Mouse (Mus musculus) embryonic facial prominence, embryonic 10.5 days (tissue): ENCODE results near the gene Gm38392. TPM values are rescaled to one million over a fixed set of nuclear protein-coding genes. Genes with fewer than 3 reads are reported as not detected.
A peak's percentile ranks its signal among the peaks of the same experiment; 100 is the strongest.
"Not testable (repeated sequence)": the region's sequence is repeated elsewhere in the genome, so short reads cannot be mapped to it uniquely, and the experiment has no call there.

ENCODE experiments used
- DNase-seq: peaks from one replicate; pipeline ENCODE4 v3.0.0-alpha.2; 2017; ENCODE audit warnings: low spot score
- H3K27ac ChIP-seq: fragments of 300-500 bp; sonication (generic); replicated peaks from 2 replicates; pipeline ENCODE4 v1.5.1; 2016; ENCODE audit warnings: mild to moderate bottlenecking
- H3K27me3 ChIP-seq: fragments of 300-500 bp; sonication (generic); replicated peaks from 2 replicates; pipeline ENCODE4 v1.6.1; 2016; ENCODE audit warnings: low read depth, mild to moderate bottlenecking; ENCODE audit not compliant: poor library complexity, severe bottlenecking
- H3K36me3 ChIP-seq: fragments of 300-500 bp; sonication (generic); replicated peaks from 2 replicates; pipeline ENCODE4 v1.6.1; 2016; ENCODE audit warnings: mild to moderate bottlenecking, moderate library complexity
- H3K4me1 ChIP-seq: fragments of 300-500 bp; sonication (generic); 2 replicates; pipeline ENCODE4 v1.6.1; 2016
- H3K4me3 ChIP-seq: fragments of 300-500 bp; sonication (generic); 2 replicates; pipeline ENCODE4 v1.5.1; 2016; ENCODE audit warnings: mild to moderate bottlenecking, moderate library complexity
- H3K9me3 ChIP-seq: fragments of 300-500 bp; sonication (generic); 2 replicates; pipeline ENCODE4 v1.6.1; 2016; ENCODE audit warnings: mild to moderate bottlenecking
- WGBS: fragments of 180-500 bp; shearing (Covaris S2); methylation state at CpG from one replicate; pipeline ENCODE4 v1.1.7; 2016; 5-methylcytosine and 5-hydroxymethylcytosine counted together
- polyA plus RNA-seq: library from polyadenylated mRNA; unstranded; fragments of >200 nt; fragmentation: Nextera tagmentation; extraction: Ambion mirVana; gene quantifications from 2 replicates; pipeline ENCODE4 v1.2.1, GENCODE M21; 2016

The Gm38392 gene
- polyA plus RNA-seq, 1 experiment from 2014 or later: not detected

- peak overlapping the region; percentile 86 for H3K4me3 ChIP-seq
- WGBS: 1% methylated on average over 12 of the region's 12 CpGs
- no peaks in the 10 kb centered on the region for H3K9me3 ChIP-seq
- peak overlapping the region; percentile 94 for H3K27ac ChIP-seq
- H3K27me3 ChIP-seq: no peaks in the 10 kb centered on the region
- peaks cover 26% of the 10 kb centered on the region for H3K36me3 ChIP-seq
- DNase-seq: no peak
- H3K4me1 ChIP-seq: peaks cover 20% of the 10 kb centered on the region
Measured at GRCm38 (mm10) chr3:88296110-88296560, 9.1 kb upstream of the Gm38392 start.

- peaks cover 17% of the 10 kb centered on the region for H3K36me3 ChIP-seq
- H3K27ac ChIP-seq: peak overlapping the region; percentile 94
- WGBS: 78% methylated on average over 1 of the region's 1 CpGs
- H3K9me3 ChIP-seq, H3K27me3 ChIP-seq, DNase-seq: not testable (repeated sequence)
- peak overlapping the region; percentile 86 for H3K4me3 ChIP-seq
- peaks cover 20% of the 10 kb centered on the region for H3K4me1 ChIP-seq
Measured at GRCm38 (mm10) chr3:88295272-88295671, 8.3 kb upstream of the Gm38392 start.

- Histone ChIP-seq H3K36me3 (no peaks in the 10 kb centered on the region), H3K4me1 (peaks cover 8% of the 10 kb centered on the region), H3K27ac (no peak overlapping the region), H3K4me3 (no peak overlapping the region), H3K9me3 (no peaks in the 10 kb centered on the region), H3K27me3 (no peaks in the 10 kb centered on the region)
- peak; percentile 18 for DNase-seq
- WGBS: 60% methylated on average over 4 of the region's 4 CpGs
Measured at GRCm38 (mm10) chr3:88291970-88292369, 5.0 kb upstream of the Gm38392 start.

GRCm38 (mm10) chr3:88288133-88288713, 1.2 kb upstream of the Gm38392 start:
- peaks cover 10% of the 10 kb centered on the region for H3K36me3 ChIP-seq
- not testable (repeated sequence) for H3K4me1 ChIP-seq, H3K27me3 ChIP-seq, H3K9me3 ChIP-seq, H3K4me3 ChIP-seq, DNase-seq, H3K27ac ChIP-seq
- WGBS: 85% methylated on average over 10 of the region's 10 CpGs

- not testable (repeated sequence) for H3K9me3 ChIP-seq, H3K4me1 ChIP-seq, H3K4me3 ChIP-seq, H3K27ac ChIP-seq, H3K27me3 ChIP-seq, DNase-seq
- 90% methylated on average over 2 of the region's 2 CpGs for WGBS
- peaks cover 10% of the 10 kb centered on the region for H3K36me3 ChIP-seq
Measured at GRCm38 (mm10) chr3:88285565-88285895, 1.5 kb downstream of the Gm38392 start.

- not testable (repeated sequence) for H3K9me3 ChIP-seq, H3K27ac ChIP-seq, H3K4me1 ChIP-seq, H3K4me3 ChIP-seq, H3K27me3 ChIP-seq, DNase-seq
- WGBS: 96% methylated on average over 14 of the region's 14 CpGs
- H3K36me3 ChIP-seq: peaks cover 10% of the 10 kb centered on the region
Measured at GRCm38 (mm10) chr3:88284815-88285564, 2.0 kb downstream of the Gm38392 start.

GRCm38 (mm10) chr3:88281141-88281916, 5.7 kb downstream of the Gm38392 start:
- not testable (repeated sequence) for H3K4me1 ChIP-seq, DNase-seq, H3K36me3 ChIP-seq, H3K27ac ChIP-seq, H3K9me3 ChIP-seq, H3K27me3 ChIP-seq, H3K4me3 ChIP-seq
- WGBS: 60% methylated on average over 11 of the region's 11 CpGs

GRCm38 (mm10) chr3:88280035-88280434, 7.0 kb downstream of the Gm38392 start:
- no peaks in the 10 kb centered on the region for H3K27me3 ChIP-seq
- H3K4me3 ChIP-seq: no peak overlapping the region
- WGBS: 91% methylated on average over 2 of the region's 2 CpGs
- H3K27ac ChIP-seq: no peak overlapping the region
- no peaks in the 10 kb centered on the region for H3K36me3 ChIP-seq
- DNase-seq: no peak
- no peaks in the 10 kb centered on the region for H3K9me3 ChIP-seq
- no peaks in the 10 kb centered on the region for H3K4me1 ChIP-seq

- Histone ChIP-seq H3K27me3 (no peaks in the 10 kb centered on the region), H3K36me3 (no peaks in the 10 kb centered on the region), H3K9me3 (no peaks in the 10 kb centered on the region), H3K4me3 (no peak overlapping the region), H3K4me1 (no peaks in the 10 kb centered on the region), H3K27ac (no peak overlapping the region)
- no peak for DNase-seq
- WGBS: 47% methylated on average over 7 of the region's 7 CpGs
Measured at GRCm38 (mm10) chr3:88276529-88277143, 10.4 kb downstream of the Gm38392 start.

- DNase-seq: no peak
- Histone ChIP-seq H3K4me3 (no peak overlapping the region), H3K4me1 (no peaks in the 10 kb centered on the region), H3K9me3 (no peaks in the 10 kb centered on the region), H3K27ac (no peak overlapping the region), H3K27me3 (no peaks in the 10 kb centered on the region), H3K36me3 (no peaks in the 10 kb centered on the region)
- whole genome bisulfite sequencing: 82% methylated on average over 2 of the region's 2 CpGs
Measured at GRCm38 (mm10) chr3:88276121-88276520, 10.9 kb downstream of the Gm38392 start.

GRCm38 (mm10) chr3:88274002-88274401, 13.0 kb downstream of the Gm38392 start:
- WGBS: 92% methylated on average over 4 of the region's 4 CpGs
- DNase-seq: no peak

GRCm38 (mm10) chr3:88271859-88272258, 15.2 kb downstream of the Gm38392 start:
- Histone ChIP-seq H3K27me3 (no peaks in the 10 kb centered on the region), H3K9me3 (no peaks in the 10 kb centered on the region), H3K27ac (no peak overlapping the region), H3K36me3 (no peaks in the 10 kb centered on the region), H3K4me3 (no peak overlapping the region), H3K4me1 (no peaks in the 10 kb centered on the region)
- 94% methylated on average over 3 of the region's 3 CpGs for WGBS
- no peak for DNase-seq

More at GRCm38 (mm10) chr3:88274002-88274401, 13.0 kb downstream of the Gm38392 start:
- no peaks in the 10 kb centered on the region for H3K27me3 ChIP-seq
- no peak overlapping the region for H3K27ac ChIP-seq
- no peaks in the 10 kb centered on the region for H3K36me3 ChIP-seq
- no peak overlapping the region for H3K4me3 ChIP-seq
- H3K4me1 ChIP-seq: no peaks in the 10 kb centered on the region
- H3K9me3 ChIP-seq: no peaks in the 10 kb centered on the region
